35 mouse cellular contexts compared by ENCODE assay signal in the genomic region with DNA sequence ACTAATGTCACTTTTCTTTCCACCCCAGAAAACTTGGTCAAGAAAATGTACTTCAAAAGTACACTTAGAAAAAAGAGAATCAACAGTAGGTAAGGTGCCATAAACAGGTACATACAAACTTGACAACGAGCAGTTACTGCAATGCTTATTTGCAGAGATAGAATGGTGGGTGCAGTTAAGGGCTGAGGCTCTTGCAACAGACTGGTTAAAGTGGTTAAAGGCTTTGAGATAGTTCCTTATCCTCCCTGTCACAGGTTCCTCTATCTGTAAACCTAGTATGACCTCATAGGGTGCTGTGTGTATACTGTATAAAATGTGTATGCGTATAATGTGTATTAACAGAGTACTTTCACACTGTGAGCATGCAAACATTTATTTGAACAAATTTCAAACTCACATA. TPM values are rescaled to one million over a fixed set of nuclear protein-coding genes. Genes with fewer than 3 reads are reported as not detected.
"Had no signal": no experiment of that assay in that cellular context is flagged by ENCODE, and none has a peak within 500 bp of the region (broad histone marks: within the 10 kb centered on the region; RNA-seq: fewer than 3 reads in every experiment).

No protein-coding gene starts in this region.

RNA-seq across cellular contexts. Expression of a gene that starts 12.2 kb away (rescaled TPM):
- total RNA-seq: hematopoietic stem cell, adult 5-6 weeks; hindbrain, postnatal 0 days had no signal

RNA-seq across cellular contexts. Expression of a gene that starts 27.2 kb away (rescaled TPM):
- total RNA-seq: gastrocnemius, adult 2 months; gastrocnemius, postnatal 10 days; gastrocnemius, postnatal 25 days; gastrocnemius, postnatal 4 days; heart, adult 2 months; heart, postnatal 14 days; heart, postnatal 36 days; hematopoietic stem cell, adult 5-6 weeks; hindbrain, postnatal 0 days; layer of hippocampus, adult 18-20 months; layer of hippocampus, adult 8-10 months; layer of hippocampus, postnatal 14 days; layer of hippocampus, postnatal 36 days; left cerebral cortex, adult 18-20 months; left cerebral cortex, adult 8-10 months; left cerebral cortex, postnatal 10 days; left cerebral cortex, postnatal 25 days; left cerebral cortex, postnatal 4 days had no signal
- polyA plus RNA-seq: frontal cortex, adult 2 months; heart, adult 2 months; heart, embryonic 11.5 days; heart, embryonic 13.5 days; heart, embryonic 15.5 days; heart, postnatal 0 days; hindbrain, embryonic 11.5 days; hindbrain, embryonic 13.5 days; hindbrain, embryonic 15.5 days; hindbrain, postnatal 0 days; intestine, embryonic 14.5 days; intestine, embryonic 16.5 days; kidney, adult 2 months; kidney, embryonic 15.5 days; kidney, postnatal 0 days; large intestine, adult 2 months; limb, embryonic 11.5 days; limb, embryonic 13.5 days; limb, embryonic 15.5 days had no signal

RNA-seq across cellular contexts. Expression of a gene that starts 27.3 kb away (rescaled TPM):
- total RNA-seq: gastrocnemius, postnatal 25 days; hematopoietic stem cell, adult 5-6 weeks had no signal
